Mouse (Mus musculus): ENCODE results near the gene A4galt. TPM values are rescaled to one million over a fixed set of nuclear protein-coding genes. Genes with fewer than 3 reads are reported as not detected.
"Not testable (repeated sequence)": the region's sequence is repeated elsewhere in the genome, so short reads cannot be mapped to it uniquely, and the experiment has no call there.

A4galt gene
- total RNA-seq, 2 experiments from 2014 or later, result 3.0 to 3.3 TPM

DNA sequence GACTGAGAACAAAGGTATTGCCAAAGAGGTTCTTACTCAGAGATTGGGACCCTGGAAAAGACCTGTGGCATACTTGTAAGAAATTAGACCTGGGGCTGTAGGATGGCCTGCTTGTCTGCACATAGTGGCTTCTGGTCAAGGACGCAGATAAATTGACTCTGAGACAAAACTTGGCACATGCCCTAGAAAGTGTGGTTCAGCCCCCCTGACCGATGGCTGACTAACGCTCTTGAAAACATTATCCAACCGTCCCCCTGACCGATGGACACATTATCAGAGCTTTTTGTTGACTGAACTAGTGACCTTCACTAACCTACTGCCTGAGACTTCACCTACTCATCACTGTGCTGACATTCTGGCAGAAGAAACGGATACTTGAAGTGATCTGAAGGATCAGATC lies 18.4 kb upstream of the A4galt start:
- DNase-seq (ENCODE audit: low spot score), result not testable (repeated sequence)

DNA sequence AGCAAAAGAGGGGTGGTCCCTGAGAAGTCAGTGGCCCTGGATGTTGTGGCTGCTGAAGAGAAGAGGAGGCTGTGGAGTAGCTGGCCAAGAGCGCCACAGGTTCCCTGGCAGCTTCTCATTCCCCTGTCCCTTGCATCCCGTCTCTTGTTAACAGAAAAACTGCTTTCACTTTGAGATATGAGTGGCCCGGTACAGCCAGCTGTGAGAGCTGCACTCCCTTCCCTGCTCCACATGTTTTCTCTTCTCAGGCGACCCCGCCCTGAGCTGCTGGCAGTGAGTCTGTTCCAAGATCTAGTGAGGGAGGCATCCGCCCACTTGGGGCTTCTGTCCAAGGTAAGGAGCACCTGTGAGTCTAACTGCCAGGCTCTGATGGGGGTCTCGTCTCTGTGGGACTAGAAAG lies 16.9 kb upstream of the A4galt start:
- DNase-seq (ENCODE audit: low spot score), result peak; percentile 24

DNA sequence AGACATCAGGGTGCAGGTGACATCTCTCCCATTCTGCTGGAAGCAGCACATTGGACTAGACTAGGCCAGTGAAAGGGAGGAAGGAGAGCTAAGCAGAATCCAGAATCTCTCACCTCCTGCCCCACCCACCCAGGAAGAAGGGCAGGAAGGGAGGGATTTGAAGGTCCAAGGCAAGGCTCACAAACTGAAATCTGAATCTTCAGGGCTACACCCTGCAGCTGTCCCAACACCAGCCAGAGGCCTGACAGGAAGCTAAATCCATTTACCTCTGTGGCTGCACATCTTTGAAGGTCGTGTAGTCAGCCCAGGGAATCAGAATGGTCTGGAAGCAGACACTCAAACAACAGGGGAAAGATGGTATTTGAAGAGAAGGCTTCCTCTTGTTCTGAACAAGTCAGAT lies 13.7 kb upstream of the A4galt start:
- no peak for DNase-seq (ENCODE audit: low spot score)

DNA sequence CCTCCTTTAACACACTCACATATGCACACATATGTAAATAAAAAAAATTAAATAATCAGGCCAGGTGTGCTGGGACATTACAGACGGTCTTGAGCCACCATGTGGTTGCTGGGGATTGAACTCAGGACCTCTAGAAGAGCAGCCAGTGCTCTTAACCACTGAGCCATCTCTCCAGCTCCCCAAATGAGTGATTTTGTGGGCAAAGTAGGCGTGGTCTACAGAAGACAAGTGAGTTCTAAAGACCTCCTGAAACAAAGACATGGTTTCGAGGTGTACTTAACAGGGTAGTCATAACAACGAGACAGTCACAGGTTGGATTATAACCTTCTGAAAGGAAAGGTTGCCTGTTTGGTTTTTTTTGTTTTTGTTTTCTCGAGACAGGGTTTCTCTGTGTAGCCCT lies 11.8 kb upstream of the A4galt start:
- no peak for DNase-seq (ENCODE audit: low spot score)

DNA sequence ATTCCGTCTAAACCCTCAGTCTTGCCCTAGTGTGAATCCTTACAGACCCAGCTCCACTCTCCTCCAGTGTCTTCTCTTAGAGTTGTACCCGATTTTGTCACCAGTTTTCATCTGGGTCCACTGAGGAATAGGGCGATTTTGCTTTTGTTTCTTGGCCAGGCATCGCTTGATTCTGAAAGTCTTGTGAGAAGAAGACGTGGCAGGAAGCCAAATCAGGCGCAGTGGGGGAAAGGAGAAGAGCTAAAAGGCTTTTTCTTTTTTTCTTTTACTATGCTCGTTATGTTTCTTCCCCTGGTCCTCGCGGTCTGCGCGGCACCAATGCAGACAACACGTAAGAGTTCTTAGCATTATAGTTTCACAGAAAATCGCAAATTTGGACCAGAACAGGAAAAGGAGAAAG lies 6.3 kb upstream of the A4galt start:
- peak; percentile 26 for DNase-seq (ENCODE audit: low spot score)

DNA sequence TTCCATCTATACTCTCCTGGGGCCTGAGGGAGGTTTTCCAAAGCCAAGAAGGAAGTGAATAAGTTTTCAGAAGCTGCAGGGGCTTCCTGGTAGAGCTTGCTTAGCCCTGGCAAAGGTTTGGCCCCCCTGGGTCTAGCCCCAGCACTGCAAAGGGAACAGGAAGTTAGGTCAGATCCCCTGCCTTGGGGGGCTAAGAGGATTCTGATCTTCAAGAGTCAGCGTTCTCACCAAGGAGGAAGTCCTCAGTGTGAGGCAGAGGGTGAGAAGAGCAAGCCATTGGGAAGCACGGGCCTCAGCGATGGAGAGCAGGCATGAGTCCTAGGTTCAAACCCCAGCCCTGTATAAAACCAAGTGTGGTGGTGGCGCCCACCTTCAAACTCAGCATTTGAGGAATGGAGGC lies 4.9 kb upstream of the A4galt start:
- DNase-seq (ENCODE audit: low spot score), result no peak

DNA sequence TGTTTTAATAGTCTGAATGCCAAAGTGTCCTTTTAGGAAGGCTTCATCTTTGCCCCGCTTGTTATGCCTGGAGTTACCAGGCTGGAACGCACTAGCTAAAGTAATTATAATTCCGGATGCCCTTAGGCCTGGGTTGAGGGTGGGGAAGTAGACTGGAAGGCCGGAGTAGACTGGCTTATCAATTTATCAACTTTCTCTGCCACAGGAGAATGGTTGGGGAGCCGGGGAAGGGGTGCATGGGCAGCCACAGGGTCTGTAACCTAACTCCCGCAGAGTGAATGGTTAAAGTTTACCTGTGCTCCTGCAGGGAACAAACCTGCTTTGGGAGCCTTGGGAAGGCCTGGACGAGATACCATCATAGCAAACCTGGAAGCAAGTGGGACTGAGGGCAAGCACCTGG lies 4.4 kb upstream of the A4galt start:
- DNase-seq (ENCODE audit: low spot score), result no peak

DNA sequence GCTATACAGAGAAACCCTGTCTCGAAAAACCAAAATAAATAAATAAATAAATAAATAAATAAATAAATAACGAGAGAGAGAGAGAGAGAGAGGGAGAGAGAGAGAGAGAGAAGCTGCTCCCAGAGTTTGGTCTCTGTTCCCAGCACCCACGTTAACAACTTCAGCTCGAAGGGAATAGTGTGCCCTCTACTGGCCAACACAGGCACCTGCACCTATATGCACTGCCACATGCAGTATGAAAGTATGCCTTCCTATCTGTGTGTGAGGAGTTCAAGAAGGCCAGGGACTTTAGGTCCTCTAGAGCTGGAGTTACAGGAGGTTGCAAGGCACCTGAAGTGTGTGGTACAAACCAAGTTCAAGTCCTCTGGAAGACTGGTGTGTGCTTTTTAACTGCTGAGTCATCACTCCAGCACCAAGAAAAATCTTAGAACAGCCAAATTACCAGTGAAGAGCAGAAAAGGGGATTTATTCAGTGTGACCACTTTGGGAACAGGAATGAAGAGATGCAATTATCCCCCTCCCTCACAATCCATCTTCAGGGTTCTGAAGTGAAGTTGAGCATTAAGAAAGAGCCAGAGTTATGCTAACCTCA lies 3.7 kb upstream of the A4galt start:
- no peak for DNase-seq (ENCODE audit: low spot score)

DNA sequence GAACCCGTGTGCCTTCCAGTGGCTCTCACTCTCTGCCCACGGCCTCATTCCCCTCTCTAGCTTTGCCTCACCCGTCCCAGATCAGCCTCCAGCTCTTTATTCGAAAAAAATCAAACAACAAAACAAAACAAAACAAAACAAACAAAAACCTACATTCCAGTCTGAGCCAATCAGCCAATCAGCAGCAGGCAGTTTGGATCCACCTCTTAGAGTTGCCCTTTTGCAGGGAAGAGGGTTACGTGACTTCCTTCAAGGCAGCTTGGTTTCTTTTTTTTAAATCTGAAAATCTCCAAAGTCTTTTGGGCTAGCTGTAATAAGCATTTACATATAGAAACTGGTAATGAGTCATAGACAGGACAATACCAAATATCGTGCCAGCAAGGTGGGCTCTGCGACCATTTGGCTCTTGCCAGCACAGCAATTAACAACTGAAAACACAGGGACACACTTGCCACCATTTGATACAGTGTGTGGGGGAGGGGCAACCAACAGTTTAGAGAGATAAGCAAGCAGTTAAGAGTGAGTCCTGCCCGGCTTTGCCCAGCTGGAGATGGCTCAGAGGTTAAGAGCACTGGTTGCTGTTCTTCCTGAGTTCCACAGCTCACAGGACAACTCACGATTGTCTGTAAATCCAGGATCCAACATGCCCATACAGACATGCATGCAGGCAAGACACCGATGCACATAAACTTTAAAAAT lies 2.9 kb upstream of the A4galt start:
- no peak for DNase-seq (ENCODE audit: low spot score)

DNA sequence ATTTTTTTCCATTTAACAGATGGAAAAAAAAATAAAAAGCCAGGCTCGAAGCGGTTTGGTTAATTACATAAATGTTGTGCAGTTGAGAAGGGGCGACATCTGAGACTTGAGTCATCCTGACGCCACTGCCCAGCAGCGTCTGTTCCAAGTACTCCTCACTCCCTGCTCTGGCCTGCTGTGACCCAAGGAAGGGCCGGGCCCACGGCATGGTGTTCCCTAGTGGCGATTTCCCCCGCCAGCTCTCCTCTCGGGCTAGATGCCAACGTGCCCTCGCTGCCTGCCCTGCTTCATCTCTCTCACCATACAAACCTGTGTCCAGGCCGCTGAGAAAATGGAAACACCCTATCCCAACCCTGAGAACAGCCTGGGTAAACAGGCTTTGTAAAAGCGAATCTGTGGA lies 486 bp upstream of the A4galt start:
- peak; percentile 54 for DNase-seq (ENCODE audit: low spot score)

DNA sequence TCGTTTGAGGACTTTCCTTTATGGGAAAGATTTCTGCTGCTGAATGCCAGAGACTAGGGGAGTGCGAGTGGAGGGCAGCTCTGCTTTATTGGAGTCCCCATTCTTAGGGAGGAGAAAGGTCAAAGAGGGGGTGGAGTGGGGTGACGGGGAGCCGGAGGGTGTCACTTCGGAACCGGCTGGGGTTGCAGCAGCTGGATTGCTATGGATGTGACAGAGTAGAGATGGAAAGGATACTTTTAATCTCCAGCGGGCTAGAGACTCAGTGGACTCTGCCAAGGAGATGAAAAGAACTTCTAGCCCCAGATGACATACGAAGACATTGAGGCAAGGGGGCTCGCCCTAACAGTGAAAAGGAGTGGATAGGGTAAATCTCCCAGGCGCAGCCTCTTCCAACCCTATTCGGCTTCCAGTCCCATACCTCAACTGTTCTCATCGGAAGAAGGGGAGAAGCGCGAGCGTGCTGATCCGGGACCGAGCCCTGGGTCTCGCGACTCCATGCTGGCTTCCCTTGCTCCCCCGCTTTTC lies 861 bp downstream of the A4galt start:
- peak; percentile 26 for DNase-seq (ENCODE audit: low spot score)

DNA sequence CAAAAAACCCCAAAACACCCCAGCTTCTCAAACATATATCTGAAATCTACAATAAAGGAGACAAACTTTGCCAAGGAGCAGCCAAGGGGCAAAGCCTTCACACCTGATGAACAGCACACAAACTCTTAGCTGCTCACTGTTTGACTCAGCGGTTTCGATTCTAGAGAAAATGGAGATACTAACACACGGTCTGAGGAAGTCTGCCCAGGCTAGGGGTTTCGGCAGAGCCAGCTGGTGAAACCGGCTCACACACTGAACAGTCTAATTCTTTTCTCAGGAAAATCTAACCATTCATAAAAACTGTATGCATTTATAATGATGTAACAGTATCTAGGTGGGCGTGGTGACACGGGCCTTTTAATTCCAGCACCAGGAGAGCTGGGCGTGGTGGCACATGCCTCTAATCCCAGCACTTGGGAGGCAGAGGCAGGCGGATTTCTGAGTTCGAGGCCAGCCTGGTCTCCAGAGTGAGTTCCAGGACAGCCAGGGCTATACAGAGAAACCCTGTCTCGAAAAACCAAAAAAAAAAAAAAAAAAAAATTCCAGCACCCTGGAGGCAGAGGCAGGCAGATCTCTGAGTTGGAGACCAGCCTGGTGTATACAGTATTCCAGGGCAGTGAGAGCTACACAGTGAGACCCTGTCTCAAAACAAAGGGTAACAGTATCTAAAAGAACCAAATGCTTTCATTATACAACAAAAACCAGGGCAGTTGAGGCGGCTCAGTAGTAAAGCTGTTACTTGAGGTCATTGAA lies 1.9 kb downstream of the A4galt start:
- DNase-seq (ENCODE audit: low spot score), result no peak

DNA sequence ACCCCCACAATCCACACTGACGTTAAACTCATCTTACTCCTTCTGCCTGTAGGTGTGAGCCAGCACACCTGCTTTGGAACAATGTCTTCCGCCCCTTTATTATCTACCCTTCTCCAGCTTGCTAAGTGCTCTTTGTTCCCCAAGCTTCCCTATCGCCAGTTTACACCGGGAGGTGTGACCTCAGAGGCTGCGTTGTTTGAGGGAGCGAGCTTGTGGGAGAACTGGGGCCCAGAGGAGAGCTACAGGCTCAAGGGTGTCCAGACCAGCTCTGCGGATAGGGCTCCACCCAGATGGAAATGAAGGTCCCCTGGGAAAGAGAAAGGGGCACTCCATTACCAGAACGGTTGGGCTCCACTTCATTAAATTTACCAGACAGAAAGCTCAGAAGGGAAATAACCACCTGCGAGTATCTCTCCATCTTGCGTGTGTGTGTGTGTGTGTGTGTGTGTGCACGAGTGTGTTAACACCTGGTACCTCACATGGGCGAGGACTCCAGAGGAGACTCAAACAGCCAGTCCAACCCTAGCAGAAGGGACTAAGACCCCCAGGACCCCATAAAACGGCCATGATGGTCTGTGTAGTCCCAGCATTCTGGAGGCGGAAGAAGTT lies 3.2 kb downstream of the A4galt start:
- no peak for DNase-seq (ENCODE audit: low spot score)

DNA sequence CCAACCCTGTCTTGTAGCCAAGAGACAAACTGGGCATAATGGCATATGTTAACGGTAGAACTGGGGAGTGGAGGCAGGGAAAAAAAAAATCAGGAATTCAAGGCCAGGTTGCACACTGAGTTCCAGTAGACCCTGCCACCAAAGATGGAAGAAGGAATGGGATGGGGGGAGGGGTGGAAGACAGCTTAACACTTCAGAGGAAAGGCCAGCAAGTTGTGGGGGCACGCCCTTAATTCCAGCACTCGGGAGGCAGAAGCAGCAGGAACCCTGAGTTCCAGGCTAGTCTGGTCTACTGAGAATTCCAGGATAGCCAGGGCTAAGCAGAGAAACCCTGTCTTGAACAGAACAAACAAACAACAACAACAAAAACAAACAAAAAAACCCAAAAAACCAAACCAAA lies 7.2 kb downstream of the A4galt start:
- no peak for DNase-seq (ENCODE audit: low spot score)

DNA sequence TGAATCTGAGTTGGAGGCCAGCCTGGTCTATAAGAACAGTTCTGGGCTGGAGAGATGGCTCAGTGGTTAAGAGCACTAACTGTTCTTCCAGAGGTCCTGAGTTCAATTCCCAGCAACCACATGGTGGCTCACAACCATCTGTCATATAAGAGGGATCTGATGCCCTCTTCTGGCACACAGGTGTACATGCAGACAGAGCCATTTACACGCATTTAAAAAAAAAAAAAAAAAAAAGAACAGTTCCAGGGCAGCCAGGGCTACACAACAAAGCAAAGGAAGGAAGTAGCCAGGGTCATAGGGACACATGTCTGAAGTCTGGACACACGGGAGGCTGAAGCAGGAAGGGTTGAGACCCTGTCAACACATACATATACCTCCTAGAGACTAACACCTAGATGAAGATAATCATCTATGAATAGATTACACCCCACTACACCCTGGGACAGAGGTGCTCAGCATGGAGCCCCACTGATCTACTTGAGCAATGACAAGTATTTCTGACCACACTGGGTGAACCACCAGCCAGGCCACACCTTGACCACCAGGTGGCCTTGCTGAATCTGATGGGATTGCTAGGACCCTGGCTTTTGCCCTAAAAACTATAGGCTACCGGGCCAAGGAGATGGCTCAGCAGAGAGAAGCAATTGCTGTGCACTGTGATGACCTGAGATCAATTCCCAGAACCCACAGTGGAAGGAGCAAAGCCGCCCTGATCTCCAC lies 9.5 kb downstream of the A4galt start:
- no peak for DNase-seq (ENCODE audit: low spot score)

DNA sequence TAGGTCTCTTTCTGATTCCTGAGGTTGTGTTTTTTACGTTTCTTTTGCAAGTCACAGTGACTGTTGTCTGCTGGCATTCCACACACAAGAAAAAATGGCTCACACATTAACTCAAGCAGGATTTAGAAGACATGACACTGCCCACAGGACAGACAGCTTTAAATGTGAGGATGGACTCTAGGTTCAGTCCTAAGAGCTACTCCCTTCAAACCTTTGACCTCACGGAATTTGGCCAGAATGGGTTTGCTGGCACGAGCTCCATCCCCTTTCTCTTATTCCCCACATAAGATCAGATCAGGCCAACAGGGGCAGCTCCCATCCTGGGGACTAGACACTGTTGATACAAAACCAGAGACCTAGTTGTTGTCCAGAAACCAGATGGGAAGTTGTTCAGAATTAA lies 10.1 kb downstream of the A4galt start:
- no peak for DNase-seq (ENCODE audit: low spot score)

DNA sequence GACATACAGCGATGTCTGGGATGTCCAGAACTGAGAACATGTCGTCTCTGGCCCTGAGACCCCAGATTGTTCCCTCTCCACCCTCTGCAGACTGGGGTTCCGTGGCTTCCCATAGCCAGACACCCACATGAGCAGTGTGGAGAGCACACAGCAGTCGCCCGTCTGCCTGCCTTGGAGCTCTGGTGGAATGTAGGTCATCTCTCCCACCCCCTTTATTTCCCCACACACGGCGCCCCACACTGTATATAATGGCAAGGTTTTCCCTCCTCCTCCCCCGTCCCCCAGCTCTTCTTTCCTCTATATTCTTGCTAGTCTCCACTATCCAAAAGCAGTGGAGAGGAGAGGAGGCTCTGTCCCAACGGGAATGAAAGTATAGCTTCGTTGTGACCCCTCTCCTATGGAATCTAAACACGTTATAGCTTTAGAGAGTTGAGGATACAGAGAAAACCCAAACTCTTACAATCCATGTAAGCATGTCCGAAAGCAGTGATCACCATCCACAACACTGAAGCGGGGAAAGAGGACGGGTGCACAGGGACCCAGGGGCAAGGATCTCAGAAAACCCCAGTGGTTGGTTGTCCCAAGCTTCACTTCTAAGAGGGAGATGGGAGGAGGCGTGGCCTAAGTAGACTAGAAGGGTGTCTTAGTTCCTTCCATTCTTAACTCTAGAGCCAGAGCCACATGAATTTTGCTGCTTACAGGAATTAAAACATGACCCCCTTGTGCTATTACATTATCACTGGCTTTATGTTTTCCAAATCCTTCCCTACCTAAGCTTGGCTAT lies 13.9 kb downstream of the A4galt start:
- no peak for DNase-seq (ENCODE audit: low spot score)

DNA sequence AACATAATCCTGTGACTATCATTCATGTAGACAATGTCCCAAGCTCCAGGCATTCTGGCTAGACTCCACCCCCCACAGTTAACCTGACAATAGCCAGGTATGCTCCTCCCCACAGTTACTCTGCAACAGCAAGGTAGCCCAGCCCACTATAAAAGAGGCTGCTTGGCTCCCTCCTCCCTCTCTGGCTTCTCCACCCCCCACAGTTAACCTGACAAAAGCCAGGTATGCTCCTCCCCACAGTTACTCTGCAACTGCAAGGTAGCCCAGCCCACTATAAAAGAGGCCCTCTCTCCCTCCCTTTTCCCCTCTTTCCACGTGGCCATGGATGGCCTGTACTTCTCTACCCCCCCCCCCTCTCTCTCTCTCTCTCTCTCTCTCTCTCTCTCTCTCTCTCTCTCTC lies 14.8 kb downstream of the A4galt start:
- DNase-seq (ENCODE audit: low spot score), result no peak

DNA sequence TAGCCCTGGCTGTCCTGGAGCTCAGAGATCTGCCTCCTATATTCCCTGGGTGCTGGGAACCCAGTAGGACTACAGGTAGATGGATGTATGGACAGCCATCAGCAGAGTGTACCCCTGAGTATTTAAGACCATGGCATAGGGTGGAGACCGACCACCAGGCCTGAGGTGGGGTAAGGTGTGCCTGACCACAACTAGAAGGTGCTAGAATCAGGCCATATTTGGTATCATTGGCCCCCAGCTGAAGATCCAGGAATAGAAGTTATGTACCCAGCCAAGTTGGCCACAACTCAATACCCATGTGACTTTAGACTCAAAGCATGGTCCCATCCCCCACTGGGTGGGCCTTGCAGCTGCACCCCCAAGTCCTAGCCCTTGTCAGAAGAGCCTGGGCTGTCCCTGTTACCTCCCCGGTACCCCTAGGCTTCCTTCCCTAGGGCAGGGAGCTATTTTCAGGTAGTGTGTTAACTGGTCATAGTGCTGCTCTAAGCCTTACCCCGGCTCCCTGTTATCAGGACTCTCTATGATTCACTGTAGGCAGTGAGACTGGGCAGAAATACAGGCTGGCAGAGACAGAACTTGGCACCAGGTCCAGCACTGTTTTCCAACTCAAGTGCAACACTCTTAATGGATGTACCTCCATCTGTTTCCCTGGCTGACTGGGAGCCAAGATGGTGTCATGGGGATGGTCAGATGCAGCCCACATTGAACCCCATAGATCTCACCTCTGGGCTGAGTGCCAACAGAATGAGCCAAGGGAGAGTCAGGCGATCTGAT lies 18.2 kb downstream of the A4galt start:
- no peak for DNase-seq (ENCODE audit: low spot score)

DNA sequence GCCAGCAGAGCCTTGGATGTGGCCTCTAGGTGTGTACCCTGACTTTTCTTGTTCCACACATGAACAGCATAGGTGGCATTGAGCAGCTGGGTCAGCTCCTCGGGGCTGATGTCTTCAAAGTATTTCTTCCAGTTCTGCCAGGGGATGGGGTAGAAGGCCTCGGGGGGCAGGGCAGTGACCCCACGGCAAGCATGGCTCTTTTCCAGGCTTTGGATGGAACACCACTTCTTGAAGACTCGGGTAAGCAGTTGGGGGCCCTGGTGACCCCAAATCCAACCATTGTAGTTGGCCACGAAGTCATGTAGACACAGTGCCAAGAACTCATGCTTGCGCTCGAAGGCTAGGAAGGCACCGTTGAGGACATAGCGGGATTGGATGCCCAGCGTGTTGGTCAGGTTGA lies 24.0 kb downstream of the A4galt start:
- no peak for DNase-seq (ENCODE audit: low spot score)

All from gastrocnemius, adult 18-20 months (tissue).